Mouse (Mus musculus): ENCODE measurements at regions not wholly inside any gene's neighbourhood (a gene's known extent, or its start where the extent isn't known, plus 50 kb on each side); places are given as distances from the start of the nearest gene placed in this dataset.
"Not testable (repeated sequence)": the region's sequence is repeated elsewhere in the genome, so short reads cannot be mapped to it uniquely, and the experiment has no call there.

GRCm38 (mm10) chrX:157107747-157108146 is 307.4 kb downstream of the Phex start:
- no peak for ATAC-seq (replicated peaks; ENCODE audit: low FRiP score)
- H3K9ac ChIP-seq = no peak overlapping the region
- no peaks in the 10 kb centered on the region for H3K36me3 ChIP-seq
- no peak overlapping the region for H3K4me3 ChIP-seq (replicated peaks)
- H3K9me3 ChIP-seq (replicated peaks) = no peaks in the 10 kb centered on the region
- no peak overlapping the region for H3K4me2 ChIP-seq
- H3K27ac ChIP-seq = no peak overlapping the region
- no peaks in the 10 kb centered on the region for H3K4me1 ChIP-seq
- H3K27me3 ChIP-seq = no peaks in the 10 kb centered on the region

- Histone ChIP-seq H3K9me3 (replicated peaks) (no peaks in the 10 kb centered on the region), H3K36me3 (no peaks in the 10 kb centered on the region), H3K27ac (no peak overlapping the region), H3K9ac (no peak overlapping the region), H3K4me1 (no peaks in the 10 kb centered on the region), H3K4me2 (no peak overlapping the region), H3K27me3 (no peaks in the 10 kb centered on the region), H3K4me3 (replicated peaks) (no peak overlapping the region)
- no peak for ATAC-seq (replicated peaks; ENCODE audit: low FRiP score)
Measured at GRCm38 (mm10) chrX:157080025-157080424, 335.1 kb downstream of the Phex start.

GRCm38 (mm10) chrX:157079606-157080005 is 335.5 kb downstream of the Phex start:
- Histone ChIP-seq H3K27me3 (no peaks in the 10 kb centered on the region), H3K36me3 (no peaks in the 10 kb centered on the region), H3K4me3 (replicated peaks) (no peak overlapping the region), H3K4me2 (no peak overlapping the region), H3K9me3 (replicated peaks) (no peaks in the 10 kb centered on the region), H3K9ac (no peak overlapping the region), H3K4me1 (no peaks in the 10 kb centered on the region), H3K27ac (no peak overlapping the region)
- WGBS = 35% methylated on average over 2 of the region's 2 CpGs
- ATAC-seq (replicated peaks; ENCODE audit: low FRiP score) = no peak

GRCm38 (mm10) chrX:157078061-157078460 is 337.1 kb downstream of the Phex start:
- not testable (repeated sequence) for H3K4me1 ChIP-seq; H3K4me3 ChIP-seq (replicated peaks); H3K9me3 ChIP-seq (replicated peaks); H3K27ac ChIP-seq; H3K36me3 ChIP-seq; H3K4me2 ChIP-seq; ATAC-seq (replicated peaks; ENCODE audit: low FRiP score); H3K27me3 ChIP-seq; H3K9ac ChIP-seq
- WGBS = 92% methylated on average over 5 of the region's 5 CpGs

- no peaks in the 10 kb centered on the region for H3K27me3 ChIP-seq
Measured at GRCm38 (mm10) chrX:157076193-157076592, 338.9 kb downstream of the Phex start.

GRCm38 (mm10) chrX:157051629-157052315 is 363.3 kb downstream of the Phex start:
- Histone ChIP-seq H3K9ac (no peak overlapping the region), H3K27ac (no peak overlapping the region), H3K9me3 (replicated peaks) (no peaks in the 10 kb centered on the region), H3K4me2 (no peak overlapping the region), H3K27me3 (no peaks in the 10 kb centered on the region), H3K36me3 (no peaks in the 10 kb centered on the region), H3K4me1 (no peaks in the 10 kb centered on the region), H3K4me3 (replicated peaks) (no peak overlapping the region)
- 44% methylated on average over 2 of the region's 2 CpGs for WGBS
- no peak for ATAC-seq (replicated peaks; ENCODE audit: low FRiP score)

More at GRCm38 (mm10) chrX:157076193-157076592, 338.9 kb downstream of the Phex start:
- Histone ChIP-seq H3K4me3 (replicated peaks) (no peak overlapping the region), H3K4me2 (no peak overlapping the region), H3K9me3 (replicated peaks) (no peaks in the 10 kb centered on the region), H3K4me1 (no peaks in the 10 kb centered on the region), H3K27ac (no peak overlapping the region), H3K36me3 (no peaks in the 10 kb centered on the region), H3K9ac (no peak overlapping the region)
- ATAC-seq (replicated peaks; ENCODE audit: low FRiP score) = no peak

GRCm38 (mm10) chrX:157028913-157029312 is 386.2 kb downstream of the Phex start:
- Histone ChIP-seq H3K9ac (no peak overlapping the region), H3K9me3 (replicated peaks) (no peaks in the 10 kb centered on the region), H3K36me3 (no peaks in the 10 kb centered on the region), H3K27me3 (no peaks in the 10 kb centered on the region), H3K4me1 (no peaks in the 10 kb centered on the region), H3K27ac (no peak overlapping the region), H3K4me2 (no peak overlapping the region), H3K4me3 (replicated peaks) (no peak overlapping the region)
- ATAC-seq (replicated peaks; ENCODE audit: low FRiP score) = no peak

- Histone ChIP-seq H3K4me3 (replicated peaks) (no peak overlapping the region), H3K9me3 (replicated peaks) (no peaks in the 10 kb centered on the region), H3K4me1 (no peaks in the 10 kb centered on the region), H3K36me3 (no peaks in the 10 kb centered on the region), H3K4me2 (no peak overlapping the region), H3K9ac (no peak overlapping the region), H3K27ac (no peak overlapping the region), H3K27me3 (no peaks in the 10 kb centered on the region)
- ATAC-seq (replicated peaks; ENCODE audit: low FRiP score) = no peak
Measured at GRCm38 (mm10) chrX:157024343-157024742, 390.8 kb downstream of the Phex start.

GRCm38 (mm10) chrX:157021851-157022250 is 393.3 kb downstream of the Phex start:
- Histone ChIP-seq H3K27ac (no peak overlapping the region), H3K9me3 (replicated peaks) (no peaks in the 10 kb centered on the region), H3K36me3 (no peaks in the 10 kb centered on the region), H3K9ac (no peak overlapping the region), H3K4me1 (no peaks in the 10 kb centered on the region), H3K4me2 (no peak overlapping the region), H3K4me3 (replicated peaks) (no peak overlapping the region), H3K27me3 (no peaks in the 10 kb centered on the region)
- 40% methylated on average over 1 of the region's 1 CpGs for WGBS
- ATAC-seq (replicated peaks; ENCODE audit: low FRiP score) = no peak; the same call in 1 of the 2 replicates

GRCm38 (mm10) chrX:157020337-157020736 is 394.8 kb downstream of the Phex start:
- no peak overlapping the region for H3K4me3 ChIP-seq (replicated peaks)
- no peaks in the 10 kb centered on the region for H3K36me3 ChIP-seq
- no peak overlapping the region for H3K4me2 ChIP-seq
- ATAC-seq (replicated peaks; ENCODE audit: low FRiP score) = peak; percentile 71
- WGBS = 41% methylated on average over 3 of the region's 3 CpGs
- H3K27me3 ChIP-seq = no peaks in the 10 kb centered on the region
- H3K9ac ChIP-seq = no peak overlapping the region
- H3K27ac ChIP-seq = no peak overlapping the region
- no peaks in the 10 kb centered on the region for H3K9me3 ChIP-seq (replicated peaks)
- H3K4me1 ChIP-seq = no peaks in the 10 kb centered on the region

- Histone ChIP-seq H3K4me3 (replicated peaks) (no peak overlapping the region), H3K36me3 (no peaks in the 10 kb centered on the region), H3K9me3 (replicated peaks) (no peaks in the 10 kb centered on the region), H3K27me3 (no peaks in the 10 kb centered on the region), H3K27ac (no peak overlapping the region), H3K9ac (no peak overlapping the region), H3K4me2 (no peak overlapping the region), H3K4me1 (no peaks in the 10 kb centered on the region)
- ATAC-seq (replicated peaks; ENCODE audit: low FRiP score) = no peak
- WGBS = 82% methylated on average over 2 of the region's 2 CpGs
Measured at GRCm38 (mm10) chrX:156989986-156990518, 425.1 kb downstream of the Phex start.

- H3K4me2 ChIP-seq = no peak overlapping the region
- H3K4me3 ChIP-seq (replicated peaks) = no peak overlapping the region
- no peaks in the 10 kb centered on the region for H3K27me3 ChIP-seq
- WGBS = 97% methylated on average over 1 of the region's 1 CpGs
- no peaks in the 10 kb centered on the region for H3K4me1 ChIP-seq
- no peak for ATAC-seq (replicated peaks; ENCODE audit: low FRiP score)
- no peak overlapping the region for H3K27ac ChIP-seq
- no peaks in the 10 kb centered on the region for H3K9me3 ChIP-seq (replicated peaks)
- H3K9ac ChIP-seq = no peak overlapping the region
- H3K36me3 ChIP-seq = no peaks in the 10 kb centered on the region
Measured at GRCm38 (mm10) chrX:156947093-156947492, 468.0 kb downstream of the Phex start.

- no peak overlapping the region for H3K4me3 ChIP-seq (replicated peaks)
- no peaks in the 10 kb centered on the region for H3K27me3 ChIP-seq
- H3K9ac ChIP-seq = no peak overlapping the region
- no peak overlapping the region for H3K4me2 ChIP-seq
- H3K9me3 ChIP-seq (replicated peaks) = no peaks in the 10 kb centered on the region
- no peak overlapping the region for H3K27ac ChIP-seq
- no peak for ATAC-seq (replicated peaks; ENCODE audit: low FRiP score)
- H3K4me1 ChIP-seq = no peaks in the 10 kb centered on the region
- 88% methylated on average over 1 of the region's 1 CpGs for WGBS
- H3K36me3 ChIP-seq = no peaks in the 10 kb centered on the region
Measured at GRCm38 (mm10) chrX:156944223-156944622, 470.9 kb downstream of the Phex start.
